Mouse (Mus musculus) adrenal gland, postnatal 4 days (tissue): ENCODE data around the gene Urb1. TPM values are rescaled to one million over a fixed set of nuclear protein-coding genes. Genes with fewer than 3 reads are reported as not detected.

Experiments used
- DNase-seq, 2 experiments: peaks; one replicate each; pipeline ENCODE4 v3.0.0; 2021 to 2022; ENCODE audit warnings: low spot score in 2 of 2, mixed read lengths in 2 of 2
- total RNA-seq, 2 experiments: library from RNA; stranded (reverse); gene quantifications; 2 replicates each; pipeline ENCODE4 v1.2.3; 2021

Gene Urb1
- total RNA-seq, 2 experiments from 2014 or later, result 14.9 to 18.7 TPM

GRCm38 (mm10) chr16:90774646-90775045 is 35.6 kb downstream of the Urb1 start:
- no peak for DNase-seq

GRCm38 (mm10) chr16:90774216-90774615 is 36.0 kb downstream of the Urb1 start:
- no peak for DNase-seq

GRCm38 (mm10) chr16:90766919-90767454 is 43.2 kb downstream of the Urb1 start:
- no peak for DNase-seq

DNA sequence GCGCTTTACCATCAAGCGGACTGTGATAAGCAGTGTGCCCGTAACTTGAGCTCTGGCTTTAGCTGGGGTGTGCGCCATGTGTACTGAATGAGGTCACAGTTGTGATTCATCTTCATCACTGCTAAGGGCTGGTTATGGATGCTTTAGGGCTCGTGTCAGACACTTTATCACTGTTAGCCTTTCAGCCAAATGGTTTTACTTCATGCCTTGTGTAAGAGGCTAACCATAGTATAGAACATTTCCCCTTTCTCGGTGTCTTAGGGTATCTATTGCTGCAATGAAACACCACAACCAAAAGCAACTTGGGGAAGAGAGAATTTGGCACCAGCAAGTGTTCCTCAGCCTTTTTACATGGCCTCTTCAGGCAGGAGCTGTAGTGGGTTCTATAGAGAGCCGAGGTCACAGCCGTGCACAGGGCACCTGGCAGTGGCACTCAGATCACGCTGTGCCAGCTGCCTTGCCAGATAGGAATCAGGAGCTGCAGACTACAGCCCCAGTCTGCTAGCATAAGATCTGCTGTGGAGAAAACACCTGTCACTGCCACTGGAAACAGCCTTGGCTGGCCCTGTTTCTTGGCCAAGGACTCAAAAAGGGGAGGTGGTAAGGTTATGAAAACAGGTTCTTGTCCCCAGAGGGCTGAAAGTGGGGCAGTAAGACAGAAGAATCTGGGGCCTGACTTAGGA is 44.9 kb downstream of the Urb1 start:
- DNase-seq, result no peak

- no peak for DNase-seq
Observed at GRCm38 (mm10) chr16:90760515-90760914, 49.7 kb downstream of the Urb1 start.

DNA sequence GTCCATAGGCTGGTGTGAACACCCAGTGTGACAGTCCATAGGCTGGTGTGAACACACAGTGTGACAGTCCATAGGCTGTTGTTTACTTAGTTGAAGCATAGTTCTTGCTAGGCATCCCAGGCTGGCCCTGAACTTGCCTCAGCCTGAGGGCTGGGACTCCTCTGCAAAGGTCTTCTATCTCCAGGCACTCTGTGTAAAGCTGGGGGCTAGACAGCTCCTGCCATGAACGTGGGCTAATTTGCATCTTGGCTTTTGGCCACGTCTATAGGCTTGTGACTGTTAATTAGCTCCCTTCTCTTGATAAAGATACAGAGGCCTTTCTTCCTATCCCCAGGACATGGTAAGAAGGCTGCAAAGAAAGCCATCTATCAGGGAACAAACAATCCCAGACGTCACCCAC is 50.9 kb downstream of the Urb1 start:
- no peak for DNase-seq

- no peak for DNase-seq
Observed at GRCm38 (mm10) chr16:90753386-90753941, 56.7 kb downstream of the Urb1 start.

- DNase-seq, result no peak
Observed at GRCm38 (mm10) chr16:90748169-90748568, 62.0 kb downstream of the Urb1 start.

DNA sequence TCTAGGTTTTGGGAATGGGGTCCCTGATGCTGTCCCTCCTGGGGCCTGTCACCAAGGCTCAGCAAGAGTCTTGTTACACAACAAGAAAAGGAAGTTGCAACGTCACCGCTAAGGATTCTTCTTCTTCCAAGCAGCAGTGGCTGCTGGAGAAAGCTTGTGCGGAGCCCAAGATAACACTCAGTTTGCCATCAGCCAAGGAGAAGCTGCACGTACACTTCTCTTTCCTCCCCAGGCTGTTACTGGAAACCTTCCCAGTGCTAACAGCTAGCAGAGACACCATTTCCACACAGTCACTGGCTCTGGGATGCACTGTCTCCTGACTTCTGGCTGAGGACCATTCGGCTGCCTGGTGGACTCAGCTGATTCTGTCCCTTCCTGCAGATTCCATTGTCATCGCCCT is 63.1 kb downstream of the Urb1 start:
- DNase-seq, result no peak

DNA sequence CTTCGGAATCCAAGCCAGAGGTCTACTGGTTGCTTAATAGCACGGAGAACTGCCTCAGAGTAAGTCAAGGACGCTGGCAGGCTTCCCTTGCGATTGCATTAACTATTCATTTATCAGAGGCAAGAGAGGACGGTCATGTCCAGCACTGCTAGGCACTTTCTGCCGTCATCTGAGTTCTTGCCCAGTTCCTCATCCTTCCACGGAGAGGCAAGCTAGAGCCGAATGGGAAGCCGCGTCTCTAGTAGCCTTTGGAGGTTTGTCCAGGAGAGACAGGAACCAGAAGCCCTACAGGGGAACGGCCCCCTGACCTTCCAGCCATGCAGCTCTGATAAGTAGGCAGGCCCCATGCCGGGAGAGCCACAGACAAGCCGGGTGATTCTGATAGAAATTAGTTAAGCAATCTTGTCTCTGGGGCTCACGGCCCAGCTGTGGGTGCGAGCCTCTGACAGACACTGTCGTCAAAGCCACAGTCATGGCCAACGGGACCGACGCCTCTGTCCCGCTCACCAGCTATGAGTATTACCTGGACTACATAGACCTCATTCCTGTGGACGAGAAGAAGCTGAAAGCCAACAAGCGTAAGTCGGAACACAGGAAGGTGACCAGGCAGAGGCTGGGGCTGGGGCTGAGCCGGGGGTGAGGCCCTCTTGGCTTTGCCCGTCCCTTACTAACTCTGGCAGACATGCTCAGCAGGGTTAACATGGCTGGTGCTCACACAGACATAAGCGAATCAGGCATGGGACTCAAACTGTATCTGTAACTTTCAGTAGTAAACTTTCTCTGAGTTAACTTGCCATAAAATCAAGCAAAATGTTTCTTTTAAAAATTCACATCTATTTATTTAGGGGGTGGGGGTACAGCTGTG is 71.9 kb downstream of the Urb1 start, which contains the start of gene Mrap:
TSS of gene Mrap (plus strand) at position 116 of the 865 bp plus-strand sequence.
- DNase-seq, result peak; percentile 46 to 78

DNA sequence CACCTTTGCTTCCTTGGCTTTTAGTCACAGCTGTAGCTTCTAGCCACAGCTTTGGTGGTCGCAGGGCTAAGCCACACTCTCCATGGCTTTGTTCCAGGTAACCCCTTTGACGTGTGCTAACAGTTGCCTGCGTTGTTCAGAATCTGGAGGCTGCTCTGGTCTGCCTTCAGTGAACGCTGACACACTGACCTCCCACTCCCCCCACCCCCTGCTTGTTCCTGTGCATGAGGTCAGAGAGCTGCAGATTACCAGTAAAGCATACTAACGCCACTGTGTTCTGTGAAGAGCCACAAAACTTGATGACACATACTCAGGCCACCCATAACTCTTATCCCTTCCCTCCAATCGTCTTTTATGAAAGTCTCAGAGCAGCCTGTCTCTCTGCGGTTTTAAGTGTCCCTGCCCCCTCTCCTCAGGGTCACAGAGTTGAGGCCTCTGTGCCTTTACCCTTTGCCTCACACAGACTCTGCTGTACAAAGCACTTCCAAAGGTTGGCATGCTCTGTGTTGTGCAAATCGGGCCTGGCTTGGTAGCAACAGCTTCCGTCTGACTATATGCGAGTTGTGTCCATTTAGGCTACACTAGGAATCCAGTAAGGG is 73.4 kb downstream of the Urb1 start:
- DNase-seq, result peak in 1 of 2 experiments; percentile 55

GRCm38 (mm10) chr16:90735611-90736010 is 74.6 kb downstream of the Urb1 start:
- DNase-seq, result no peak

- peak; percentile 91 to 93 for DNase-seq
Observed at GRCm38 (mm10) chr16:90727233-90728115, 82.7 kb downstream of the Urb1 start, which contains the start of gene Mis18a. TSS of gene Mis18a (minus strand) at chr16:90727404.

DNA sequence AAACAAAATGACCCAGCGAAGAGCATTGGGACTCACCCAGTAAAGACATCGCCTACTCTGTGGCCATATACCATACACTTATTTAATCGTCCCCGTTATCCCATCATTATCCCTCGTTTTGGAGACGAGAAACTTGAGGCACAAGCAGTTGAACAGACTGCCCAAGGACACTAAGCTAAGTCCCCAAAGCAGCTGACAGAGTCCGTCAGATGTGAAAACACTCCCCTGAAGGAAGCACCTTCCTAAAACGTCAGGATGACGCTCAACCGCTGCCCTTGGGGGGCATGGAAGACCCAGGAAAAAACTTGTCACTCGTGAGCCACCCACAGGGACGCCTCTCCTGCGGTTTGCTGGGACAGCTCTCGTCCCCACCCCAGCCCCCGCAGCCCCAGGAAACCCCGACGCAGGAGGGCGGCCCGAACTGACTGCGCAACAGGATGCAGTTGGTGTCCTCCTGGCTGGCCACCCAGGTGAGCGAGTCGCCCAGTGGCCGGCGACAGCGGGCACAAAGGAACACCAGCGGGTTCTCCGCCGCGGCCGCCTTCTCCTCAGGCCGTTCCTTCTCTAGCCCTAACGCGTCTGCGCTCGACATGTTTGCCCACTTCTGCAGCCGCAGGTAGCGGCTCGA is 83.5 kb downstream of the Urb1 start:
- no peak for DNase-seq

- DNase-seq, result no peak
Observed at GRCm38 (mm10) chr16:90724051-90724450, 86.2 kb downstream of the Urb1 start.

DNA sequence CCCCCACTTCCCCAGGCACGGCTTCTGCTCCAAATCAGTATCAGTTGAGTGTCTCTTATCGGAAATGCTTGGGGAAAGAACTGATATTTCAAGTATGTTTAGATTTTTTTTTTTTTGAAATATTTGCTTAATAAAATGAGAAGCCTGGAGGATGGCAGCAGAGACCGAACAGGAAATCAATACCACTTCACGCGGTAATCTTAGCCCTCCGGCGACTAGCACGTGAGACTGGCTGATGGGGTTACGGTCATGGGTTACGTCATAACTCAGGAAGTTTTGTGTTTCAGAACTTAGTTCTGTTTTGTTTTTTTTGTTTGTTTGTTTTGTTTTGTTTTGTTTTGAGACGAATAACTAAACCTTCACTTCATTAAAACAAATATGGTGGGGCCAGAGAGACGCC is 99.9 kb downstream of the Urb1 start:
- no peak for DNase-seq

DNA sequence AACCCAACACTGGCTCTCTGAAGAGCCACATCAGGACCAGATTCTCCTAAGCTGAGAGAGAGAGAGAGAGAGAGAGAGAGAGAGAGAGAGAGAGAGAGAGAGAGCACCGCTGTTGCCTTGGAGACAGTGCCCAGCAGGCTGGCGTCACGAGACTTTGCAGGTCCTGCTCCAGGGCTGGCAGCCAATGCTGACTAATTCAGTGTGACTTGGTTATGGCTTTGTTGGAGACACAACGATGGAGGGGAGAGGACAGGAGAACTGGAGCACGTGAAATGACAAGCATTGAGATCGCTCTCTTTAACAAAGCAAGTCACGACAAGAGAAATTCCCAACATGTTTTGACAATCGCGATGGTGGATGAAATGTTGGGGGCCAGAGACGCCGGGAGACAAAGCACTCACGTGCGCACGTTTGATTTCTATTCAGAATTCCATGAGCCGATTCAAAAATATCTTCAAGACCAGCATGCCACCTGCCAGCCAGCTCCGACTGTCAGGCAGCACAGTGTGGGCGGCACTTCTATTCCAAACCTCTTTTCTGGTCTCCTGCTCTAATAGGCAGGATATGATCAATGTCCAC is 100.4 kb downstream of the Urb1 start:
- DNase-seq, result peak in 1 of 2 experiments; percentile 21

GRCm38 (mm10) chr16:90706279-90706678 is 103.9 kb downstream of the Urb1 start:
- no peak for DNase-seq

GRCm38 (mm10) chr16:90704161-90704825 is 105.9 kb downstream of the Urb1 start:
- DNase-seq, result no peak
